Mouse (Mus musculus): ENCODE measurements around the gene Kcnk13.

DNA sequence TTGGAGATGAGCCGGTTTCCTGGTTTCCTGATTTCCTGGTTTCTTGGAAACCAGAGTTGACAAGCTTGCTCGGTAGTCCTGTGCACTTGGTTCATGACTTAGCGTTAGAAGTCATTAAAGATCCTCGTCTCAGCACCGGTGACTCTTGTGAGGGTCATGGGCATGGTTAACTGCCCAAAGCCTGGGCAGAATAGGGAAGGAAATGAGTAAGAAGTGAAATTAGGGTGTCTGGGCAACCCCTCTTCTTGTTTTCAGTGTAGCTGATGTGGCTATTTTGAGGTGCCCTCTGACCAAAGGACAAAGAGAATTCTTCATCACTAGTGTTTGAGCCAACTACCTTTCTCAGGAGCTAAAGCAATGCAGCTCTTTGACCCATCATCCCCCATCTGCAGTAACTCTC is 41.0 kb downstream of the Kcnk13 start:
- TF ChIP-seq CTCF (IDR thresholded peaks at IDR 0.05; ENCODE audit: extremely low read depth, insufficient read length, insufficient replicate concordance, low read depth, low read length) (no peak), POLR2A (IDR thresholded peaks at IDR 0.05; ENCODE audit: low read depth, low read length) (no peak)

All from small intestine, adult 2 months (tissue).